Mouse (Mus musculus): ENCODE measurements at regions not wholly inside any gene's neighbourhood (a gene's known extent, or its start where the extent isn't known, plus 50 kb on each side); places are given as distances from the start of the nearest gene placed in this dataset.

DNA sequence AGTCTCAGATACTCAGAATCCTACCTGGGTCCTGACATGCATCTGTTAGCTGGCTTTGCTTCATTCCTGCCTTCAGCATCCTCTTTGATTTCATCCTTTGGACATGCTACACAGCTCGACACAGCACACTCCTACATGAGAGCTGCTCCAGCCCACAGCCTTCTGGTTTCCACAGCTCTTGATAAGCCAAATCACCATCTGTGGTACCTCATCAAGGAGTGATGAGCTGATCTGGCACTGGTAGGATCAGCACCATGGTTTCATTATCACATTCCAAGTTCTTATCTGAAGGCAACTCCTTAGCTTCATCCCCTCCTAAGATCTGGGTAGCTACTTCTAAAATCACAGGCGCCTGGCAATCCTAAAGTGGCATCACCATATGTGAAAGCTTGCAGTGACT, 248.9 kb upstream of the Rack1 start:
- TF ChIP-seq CTCF (IDR thresholded peaks at IDR 0.05; ENCODE audit: insufficient read depth, low read length) (no peak), POLR2A (IDR thresholded peaks at IDR 0.05; ENCODE audit: borderline replicate concordance, extremely low read depth, low read depth, low read length) (no peak)
